Mouse (Mus musculus) left cerebral cortex, postnatal 4 days (tissue): ENCODE results near the gene Camta1. TPM values are rescaled to one million over a fixed set of nuclear protein-coding genes. Genes with fewer than 3 reads are reported as not detected.
"Not testable (repeated sequence)": the region's sequence is repeated elsewhere in the genome, so short reads cannot be mapped to it uniquely, and the experiment has no call there.

ENCODE experiments used
- DNase-seq: peaks from one replicate; pipeline ENCODE4 v3.0.0-alpha.2; 2022
- intact Hi-C: fragments of 180-260 bp; cut with DNase I; formaldehyde crosslinking; loops from one replicate; pipeline ENCODE4 v1.15.1; 2025
- total RNA-seq, 2 experiments: library from RNA; stranded (reverse); gene quantifications; 2 replicates each; pipeline ENCODE4 v1.2.3; 2021

Gene Camta1
- total RNA-seq, 2 experiments from 2014 or later = 198 to 204 TPM

DNA sequence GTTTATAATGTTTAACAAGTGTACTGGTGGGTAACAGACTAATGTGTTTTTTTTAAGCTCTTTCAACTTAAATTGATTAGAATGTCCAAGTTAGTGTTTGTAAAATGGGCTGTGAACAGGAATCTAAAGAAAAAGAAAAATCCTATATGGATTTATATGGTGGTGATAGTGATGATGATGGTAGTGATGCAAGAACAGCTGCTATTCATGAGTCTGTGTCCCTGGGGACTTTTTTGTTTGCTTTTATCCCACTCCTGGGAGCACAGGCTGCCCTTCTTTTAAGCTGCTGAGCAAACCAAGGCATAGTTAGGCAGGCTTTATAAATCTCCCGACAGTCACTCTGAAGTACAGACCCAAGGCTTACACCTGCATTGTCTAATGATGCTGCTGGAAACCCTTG is 928.2 kb downstream of the Camta1 start:
- intact Hi-C loops = no loop called here
- no peak for DNase-seq

DNA sequence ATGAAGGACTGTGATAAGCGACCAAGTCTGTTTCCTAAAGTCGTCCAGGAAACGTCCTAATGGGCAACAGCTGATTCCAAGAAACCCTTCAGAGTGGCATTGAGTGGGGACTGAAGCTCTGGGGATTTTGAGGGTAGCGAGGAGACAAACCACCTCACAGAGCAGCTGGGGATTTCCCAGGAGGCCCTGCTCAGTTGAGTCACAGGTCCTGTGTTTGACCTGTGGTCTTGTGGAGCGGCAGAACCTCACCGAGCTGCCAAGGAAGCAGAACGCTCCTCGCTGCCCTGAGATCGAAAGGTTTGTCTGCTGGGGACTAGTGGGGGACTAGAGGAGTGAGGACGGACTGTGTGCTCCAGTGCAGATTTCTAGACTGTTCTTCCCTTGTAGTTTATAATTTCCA is 933.9 kb downstream of the Camta1 start:
- intact Hi-C loops = no loop called here
- DNase-seq = no peak

GRCm38 (mm10) chr4:150926924-150927705 is 934.6 kb downstream of the Camta1 start:
- no peak for DNase-seq
- intact Hi-C loops = no loop called here

GRCm38 (mm10) chr4:150925923-150926322 is 935.8 kb downstream of the Camta1 start:
- DNase-seq = no peak
- intact Hi-C loops = no loop called here

DNA sequence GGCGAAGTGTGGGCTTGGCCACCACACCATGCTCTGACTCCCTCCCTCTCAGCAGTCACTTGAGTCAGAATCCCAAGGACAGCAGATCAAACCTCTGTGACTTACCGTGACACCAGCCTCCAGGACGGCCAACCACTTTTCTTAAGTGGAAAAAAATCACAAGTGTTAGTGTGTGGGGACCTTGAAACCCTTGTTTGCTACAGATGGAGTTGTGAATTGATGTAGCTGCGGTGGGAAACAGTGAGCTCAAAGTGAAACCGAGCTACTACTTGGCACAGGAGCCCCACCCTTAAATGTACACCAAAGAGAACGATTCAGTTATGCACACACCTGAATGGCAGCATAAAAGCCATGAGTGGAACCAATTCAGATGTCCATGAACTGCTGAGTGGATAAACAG is 936.7 kb downstream of the Camta1 start:
- no peak for DNase-seq
- intact Hi-C loops = no loop called here

- intact Hi-C loops = no loop called here
- DNase-seq = no peak
Measured at GRCm38 (mm10) chr4:150924308-150924707, 937.4 kb downstream of the Camta1 start.

DNA sequence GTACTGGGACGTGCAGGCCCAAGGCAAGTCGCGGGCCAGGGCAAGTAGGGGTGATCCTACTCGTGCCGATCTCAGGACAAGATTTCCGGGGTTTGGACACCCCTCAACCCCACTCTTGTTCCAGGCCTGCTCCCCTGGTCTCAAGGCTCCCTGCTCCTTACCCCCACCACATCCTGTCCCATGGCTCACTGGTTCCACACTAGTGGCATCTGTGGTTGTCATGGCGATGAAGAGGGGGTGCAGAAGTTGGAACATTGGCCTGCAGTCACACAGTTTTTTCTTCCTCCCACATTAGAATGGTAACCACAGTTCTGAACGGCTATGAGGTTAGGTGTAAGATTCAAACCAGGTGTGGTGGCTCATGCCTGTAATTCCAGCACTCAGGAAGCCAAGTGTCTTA is 940.5 kb downstream of the Camta1 start:
- intact Hi-C loops = no loop called here
- DNase-seq = no peak

- DNase-seq = no peak
- intact Hi-C loops = no loop called here
Measured at GRCm38 (mm10) chr4:150917336-150918027, 944.2 kb downstream of the Camta1 start.

- intact Hi-C loops = no loop called here
Measured at GRCm38 (mm10) chr4:150915181-150915906, 946.3 kb downstream of the Camta1 start.

DNA sequence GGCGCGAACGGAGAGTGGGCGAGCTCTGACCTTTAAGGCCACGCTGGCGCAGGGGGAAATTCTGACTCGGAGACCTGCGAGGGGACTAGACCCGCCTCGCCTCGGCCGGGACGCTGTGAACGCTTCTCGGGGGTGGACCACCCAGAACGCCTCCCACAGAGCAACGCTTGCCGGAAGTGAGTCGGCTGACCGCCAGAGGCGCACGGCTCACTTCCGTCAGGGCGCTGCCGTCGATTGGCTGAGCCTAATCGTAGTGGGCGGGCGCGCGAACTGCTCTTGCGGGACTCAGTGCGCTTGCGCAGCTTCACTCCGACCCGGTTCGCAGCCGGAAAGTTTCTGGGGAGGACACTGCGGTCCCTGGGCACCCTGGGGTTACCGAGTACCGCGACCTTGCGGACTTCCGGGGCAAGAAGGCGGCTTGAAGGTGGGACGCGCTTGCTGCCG is 947.4 kb downstream of the Camta1 start, which contains the start of the genes Park7 and Tnfrsf9:
TSS of gene Park7 (minus strand) at position 148 of the 444 bp plus-strand sequence.
TSS of gene Tnfrsf9 (plus strand) at position 273 of the 444 bp plus-strand sequence.
- peak; percentile 98 for DNase-seq
- intact Hi-C loops = no loop called here

More at GRCm38 (mm10) chr4:150915181-150915906, 946.3 kb downstream of the Camta1 start:
- DNase-seq = no peak

GRCm38 (mm10) chr4:150913743-150914142 is 947.9 kb downstream of the Camta1 start:
- intact Hi-C loops = no loop called here

GRCm38 (mm10) chr4:150910164-150910951 is 951.3 kb downstream of the Camta1 start:
- DNase-seq = no peak
- intact Hi-C loops = no loop called here

More at GRCm38 (mm10) chr4:150913743-150914142, 947.9 kb downstream of the Camta1 start:
- DNase-seq = no peak

- intact Hi-C loops = no loop called here
- peak; percentile 100 for DNase-seq
Measured at GRCm38 (mm10) chr4:150909451-150910156, 952.1 kb downstream of the Camta1 start.

DNA sequence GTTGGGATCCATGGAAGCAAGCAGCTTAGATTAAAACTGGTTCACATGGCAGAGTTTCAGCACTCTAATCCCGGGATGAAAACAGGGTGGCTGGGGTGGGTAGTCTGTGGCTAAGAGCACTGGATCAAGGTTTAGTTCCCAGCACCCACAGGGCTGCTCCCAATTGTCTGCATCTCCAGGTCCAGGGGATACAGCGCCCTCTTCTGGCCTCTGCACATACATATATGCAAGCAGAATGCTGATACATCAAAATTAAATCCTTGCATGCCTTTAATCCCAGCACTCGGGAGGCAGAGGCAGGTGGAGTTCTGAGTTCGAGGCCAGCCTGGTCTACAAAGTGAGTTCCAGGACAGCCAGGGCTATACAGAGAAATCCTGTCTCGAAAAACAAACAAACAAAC is 953.2 kb downstream of the Camta1 start:
- DNase-seq, intact Hi-C loops: not testable (repeated sequence)

GRCm38 (mm10) chr4:150907099-150907498 is 954.6 kb downstream of the Camta1 start:
- intact Hi-C loops = no loop called here
- DNase-seq = no peak

DNA sequence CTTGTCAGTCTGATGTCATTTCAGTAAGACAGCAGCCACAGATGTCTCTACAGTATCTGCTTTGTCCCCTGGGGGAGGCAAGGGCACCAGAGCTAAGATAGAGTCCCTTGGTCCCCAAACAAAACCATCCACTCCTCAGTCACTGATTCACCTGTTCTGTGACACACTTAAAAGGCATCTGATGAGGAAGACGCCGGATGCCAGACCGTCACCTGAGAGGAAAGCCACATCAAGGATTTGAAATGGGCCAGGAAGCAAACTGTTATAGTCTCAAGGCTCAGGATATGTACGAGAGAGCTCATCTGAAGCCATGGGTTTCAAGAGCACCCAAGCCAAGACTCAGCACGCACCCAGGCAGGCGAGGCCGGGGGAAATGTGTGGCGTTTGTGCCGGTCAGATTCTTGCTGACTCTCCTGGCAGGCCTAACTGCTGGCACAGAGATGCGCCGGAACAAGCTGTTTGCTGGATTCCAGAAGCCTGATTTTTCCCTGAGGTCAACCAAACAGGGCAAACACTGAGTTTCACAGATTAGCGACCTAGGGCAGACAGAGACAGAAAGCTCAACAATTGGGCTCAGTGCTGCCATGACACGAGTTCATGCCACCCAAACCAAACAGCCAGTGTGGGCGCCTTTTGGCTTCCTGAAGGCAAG is 958.5 kb downstream of the Camta1 start:
- intact Hi-C loops = loop anchor here (2.0 kb wide), 1 partner anchor 246 kb away; no protein-coding TSS in a partner anchor
- no peak for DNase-seq

DNA sequence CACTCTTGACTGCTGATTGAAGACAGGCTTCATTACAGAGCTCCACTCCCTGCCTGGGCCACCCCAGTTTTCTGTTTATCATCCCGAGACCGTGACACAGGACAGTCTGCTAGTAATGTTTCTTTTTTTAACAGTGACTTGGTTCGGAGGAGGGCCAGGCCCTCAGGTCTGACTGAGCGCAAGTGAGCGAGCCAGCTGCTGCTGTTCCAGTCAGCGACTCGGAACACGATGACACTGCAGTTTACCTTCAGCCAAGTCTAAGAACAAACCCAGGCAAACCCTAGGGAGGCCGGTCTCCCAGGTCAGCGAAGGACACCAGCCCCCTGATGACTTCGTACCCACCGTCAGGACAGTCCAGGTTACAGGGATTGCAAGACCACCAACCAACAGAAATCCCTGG is 959.6 kb downstream of the Camta1 start:
- intact Hi-C loops = loop anchor here (2.0 kb wide), 1 partner anchor 245 kb away; no protein-coding TSS in a partner anchor
- DNase-seq = no peak

- intact Hi-C loops = loop anchor here (2.0 kb wide), 1 partner anchor 245 kb away; no protein-coding TSS in a partner anchor
- peak; percentile 76 for DNase-seq
Measured at GRCm38 (mm10) chr4:150901651-150902050, 960.0 kb downstream of the Camta1 start.

- intact Hi-C loops = no loop called here
- no peak for DNase-seq
Measured at GRCm38 (mm10) chr4:150900486-150900885, 961.2 kb downstream of the Camta1 start.
